Mouse (Mus musculus): ENCODE data around the gene Stx5a.

- TF ChIP-seq CTCF (IDR thresholded peaks at IDR 0.05; ENCODE audit: low read depth, low read length) (no peak), GATA1 (IDR thresholded peaks at IDR 0.05; ENCODE audit: borderline replicate concordance, low read length) (no peak), TAL1 (conservative IDR thresholded peaks at IDR 0.05; ENCODE audit: low read depth, low read length) (no peak), POLR2AphosphoS5 (IDR thresholded peaks at IDR 0.05; ENCODE audit: insufficient replicate concordance, low read depth, low read length) (no peak)
These were observed 61.1 kb downstream of the Stx5a start, which contains the start of gene Zbtb3 for GRCm38 (mm10) chr19:8802130-8802821.
